Mouse (Mus musculus) hindbrain, embryonic 12.5 days (tissue): ENCODE measurements around the gene Ankdd1a. TPM values are rescaled to one million over a fixed set of nuclear protein-coding genes. Genes with fewer than 3 reads are reported as not detected.
A peak's percentile ranks its signal among the peaks of the same experiment; 100 is the strongest.

Source experiments
- ATAC-seq: fragments of 200-750 bp; cut with Nextera tagmentation; 2 replicates; pipeline ENCODE4 v1.8.0; 2017; ENCODE audit warnings: moderate TSS enrichment; ENCODE audit not compliant: low FRiP score
- H3K27ac ChIP-seq: fragments of 300-500 bp; sonication (generic); 2 replicates; pipeline ENCODE4 v1.5.1; 2016; ENCODE audit warnings: mild to moderate bottlenecking
- H3K27me3 ChIP-seq: fragments of 300-500 bp; sonication (generic); 2 replicates; pipeline ENCODE4 v1.6.1; 2016; ENCODE audit warnings: mild to moderate bottlenecking
- H3K36me3 ChIP-seq: fragments of 300-500 bp; sonication (generic); 2 replicates; pipeline ENCODE4 v1.6.1; 2016; ENCODE audit warnings: mild to moderate bottlenecking
- H3K4me1 ChIP-seq: fragments of 300-500 bp; sonication (generic); 2 replicates; pipeline ENCODE4 v1.6.1; 2016
- H3K4me2 ChIP-seq: fragments of 300-500 bp; sonication (generic); replicated peaks from 2 replicates; pipeline ENCODE4 v1.6.1; 2016; ENCODE audit warnings: mild to moderate bottlenecking
- H3K4me3 ChIP-seq: fragments of 300-500 bp; sonication (generic); 2 replicates; pipeline ENCODE4 v1.5.1; 2016; ENCODE audit warnings: mild to moderate bottlenecking
- H3K9ac ChIP-seq: fragments of 300-500 bp; sonication (generic); 2 replicates; pipeline ENCODE4 v1.6.1; 2016; ENCODE audit warnings: mild to moderate bottlenecking, moderate library complexity
- H3K9me3 ChIP-seq: fragments of 300-500 bp; sonication (generic); replicated peaks from 2 replicates; pipeline ENCODE4 v1.6.1; 2016; ENCODE audit warnings: mild to moderate bottlenecking
- WGBS: fragments of 180-500 bp; shearing (Covaris S2); methylation state at CpG from one replicate; pipeline ENCODE4 v1.1.7; 2016; 5-methylcytosine and 5-hydroxymethylcytosine counted together
- polyA plus RNA-seq: library from polyadenylated mRNA; unstranded; fragments of >200 nt; fragmentation: Nextera tagmentation; extraction: Ambion mirVana; gene quantifications from 2 replicates; pipeline ENCODE4 v1.2.1, GENCODE M21; 2016

Ankdd1a gene
- polyA plus RNA-seq, 1 experiment from 2014 or later, result not detected

DNA sequence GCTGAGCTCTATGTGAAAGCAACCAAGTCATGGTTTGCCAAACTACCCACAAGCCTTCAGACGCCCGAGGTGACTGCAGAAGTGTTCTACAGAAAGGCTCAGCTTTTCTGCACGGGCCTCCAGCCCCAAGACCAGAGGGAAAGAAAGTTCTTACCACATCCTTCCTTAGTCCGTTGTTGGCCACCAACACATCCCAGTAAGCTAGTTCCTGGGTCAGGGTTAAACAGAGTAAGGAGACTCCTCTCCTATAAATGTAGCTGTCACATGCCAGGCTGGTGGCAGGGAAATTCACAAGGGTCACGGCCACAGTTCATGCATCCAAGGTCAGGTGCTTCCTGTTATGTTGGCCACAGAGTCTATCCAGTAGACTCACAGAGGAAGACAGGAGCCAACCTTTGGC is 32.1 kb upstream of the Ankdd1a start:
- no peak overlapping the region for H3K4me3 ChIP-seq
- 93% methylated on average over 5 of the region's 5 CpGs for WGBS

GRCm38 (mm10) chr9:65551035-65551434 is 31.0 kb upstream of the Ankdd1a start:
- no peaks in the 10 kb centered on the region for H3K9me3 ChIP-seq
- H3K27me3 ChIP-seq, result no peaks in the 10 kb centered on the region
- no peak overlapping the region for H3K4me3 ChIP-seq
- peaks cover 49% of the 10 kb centered on the region for H3K4me1 ChIP-seq
- no peak for ATAC-seq
- whole genome bisulfite sequencing, result 41% methylated on average over 5 of the region's 5 CpGs
- no peak overlapping the region for H3K9ac ChIP-seq
- no peak overlapping the region for H3K4me2 ChIP-seq
- peaks cover 5% of the 10 kb centered on the region; the same call in 1 of the 2 replicates for H3K36me3 ChIP-seq
- peak overlapping the region; percentile 66 for H3K27ac ChIP-seq

More for the DNA sequence above, 32.1 kb upstream of the Ankdd1a start:
- Histone ChIP-seq H3K4me2 (no peak overlapping the region), H3K36me3 (peaks cover 13% of the 10 kb centered on the region; the same call in 1 of the 2 replicates), H3K4me1 (peaks cover 48% of the 10 kb centered on the region), H3K27ac (no peak overlapping the region), H3K27me3 (no peaks in the 10 kb centered on the region), H3K9me3 (no peaks in the 10 kb centered on the region), H3K9ac (no peak overlapping the region)
- ATAC-seq, result no peak

GRCm38 (mm10) chr9:65550079-65550831 is 30.3 kb upstream of the Ankdd1a start:
- H3K9me3 ChIP-seq, result no peaks in the 10 kb centered on the region
- H3K4me2 ChIP-seq, result no peak overlapping the region
- no peak for ATAC-seq
- H3K36me3 ChIP-seq, result no peaks in the 10 kb centered on the region
- peak overlapping the region; percentile 66 for H3K27ac ChIP-seq
- no peak overlapping the region for H3K9ac ChIP-seq
- WGBS, result 15% methylated on average over 7 of the region's 7 CpGs
- no peaks in the 10 kb centered on the region for H3K27me3 ChIP-seq
- H3K4me1 ChIP-seq, result peaks cover 47% of the 10 kb centered on the region
- no peak overlapping the region for H3K4me3 ChIP-seq

GRCm38 (mm10) chr9:65549643-65550042 is 29.6 kb upstream of the Ankdd1a start:
- Histone ChIP-seq H3K9me3 (no peaks in the 10 kb centered on the region), H3K9ac (no peak overlapping the region), H3K27me3 (no peaks in the 10 kb centered on the region), H3K36me3 (no peaks in the 10 kb centered on the region), H3K4me3 (no peak overlapping the region), H3K4me1 (peaks cover 41% of the 10 kb centered on the region), H3K27ac (no peak overlapping the region), H3K4me2 (no peak overlapping the region)
- no peak for ATAC-seq
- 89% methylated on average over 5 of the region's 5 CpGs for WGBS

GRCm38 (mm10) chr9:65549139-65549538 is 29.1 kb upstream of the Ankdd1a start:
- 75% methylated on average over 3 of the region's 3 CpGs for WGBS
- Histone ChIP-seq H3K9me3 (no peaks in the 10 kb centered on the region), H3K27ac (no peak overlapping the region)

GRCm38 (mm10) chr9:65548311-65548710 is 28.3 kb upstream of the Ankdd1a start:
- Histone ChIP-seq H3K4me1 (peaks cover 38% of the 10 kb centered on the region), H3K36me3 (no peaks in the 10 kb centered on the region), H3K27ac (peak overlapping the region; percentile 71), H3K4me2 (no peak overlapping the region), H3K4me3 (no peak overlapping the region), H3K27me3 (no peaks in the 10 kb centered on the region), H3K9me3 (no peaks in the 10 kb centered on the region), H3K9ac (0 out of 2 replicates have a peak overlapping the region, but pooled peaks have one; percentile 23)
- no peak for ATAC-seq
- WGBS, result 48% methylated on average over 8 of the region's 8 CpGs

More at GRCm38 (mm10) chr9:65549139-65549538, 29.1 kb upstream of the Ankdd1a start:
- no peak overlapping the region for H3K4me3 ChIP-seq
- ATAC-seq, result no peak
- H3K4me2 ChIP-seq, result no peak overlapping the region
- H3K27me3 ChIP-seq, result no peaks in the 10 kb centered on the region
- H3K36me3 ChIP-seq, result no peaks in the 10 kb centered on the region
- H3K4me1 ChIP-seq, result peaks cover 38% of the 10 kb centered on the region
- no peak overlapping the region for H3K9ac ChIP-seq

GRCm38 (mm10) chr9:65547844-65548243 is 27.9 kb upstream of the Ankdd1a start:
- H3K27me3 ChIP-seq, result no peaks in the 10 kb centered on the region
- H3K4me2 ChIP-seq, result no peak overlapping the region
- peak overlapping the region; percentile 23; the same call in 1 of the 2 replicates for H3K9ac ChIP-seq
- 66% methylated on average over 4 of the region's 4 CpGs for WGBS
- peaks cover 38% of the 10 kb centered on the region for H3K4me1 ChIP-seq
- H3K27ac ChIP-seq, result peak overlapping the region; percentile 71
- no peak overlapping the region for H3K4me3 ChIP-seq
- H3K36me3 ChIP-seq, result no peaks in the 10 kb centered on the region
- ATAC-seq, result no peak
- no peaks in the 10 kb centered on the region for H3K9me3 ChIP-seq

DNA sequence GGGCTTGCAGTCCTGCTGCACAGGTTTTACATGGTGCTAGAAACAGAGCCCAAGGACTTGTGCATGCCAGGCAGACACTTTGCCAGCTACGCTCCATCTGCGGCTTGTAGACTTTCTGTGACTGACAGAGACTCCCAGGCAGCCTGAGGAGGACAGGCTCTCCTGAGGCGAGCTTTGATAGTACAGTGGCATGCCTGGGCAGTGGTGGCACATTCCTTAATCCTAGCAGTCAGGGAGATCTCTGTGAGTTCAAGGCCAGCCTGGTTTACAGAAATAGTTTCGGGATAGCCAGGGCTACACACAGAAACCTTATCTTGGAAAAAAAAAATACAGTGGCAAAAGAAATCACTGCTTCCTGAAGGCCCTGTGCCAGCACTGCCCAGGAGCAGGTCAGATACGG is 27.1 kb upstream of the Ankdd1a start:
- Histone ChIP-seq H3K9me3 (no peaks in the 10 kb centered on the region), H3K4me2 (no peak overlapping the region), H3K27ac (no peak overlapping the region), H3K36me3 (no peaks in the 10 kb centered on the region), H3K9ac (no peak overlapping the region), H3K27me3 (no peaks in the 10 kb centered on the region), H3K4me1 (peaks cover 38% of the 10 kb centered on the region), H3K4me3 (no peak overlapping the region)
- ATAC-seq, result no peak
- WGBS, result 86% methylated on average over 5 of the region's 5 CpGs

DNA sequence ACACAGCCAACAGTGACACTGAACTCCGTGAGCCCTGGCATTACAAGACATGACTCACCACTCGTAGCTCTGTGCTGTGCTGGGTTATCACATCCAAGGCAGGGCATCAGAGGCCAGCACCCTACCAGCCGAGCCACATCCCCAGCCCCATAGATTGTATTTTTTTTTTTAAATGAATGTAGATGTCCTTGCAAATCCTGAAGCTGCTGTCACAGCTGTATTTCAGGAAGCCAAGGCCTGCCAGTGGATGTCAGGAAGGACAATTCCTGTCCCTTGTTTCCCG is 26.4 kb upstream of the Ankdd1a start:
- Histone ChIP-seq H3K9ac (no peak overlapping the region), H3K36me3 (no peaks in the 10 kb centered on the region), H3K4me1 (peaks cover 36% of the 10 kb centered on the region), H3K27ac (no peak overlapping the region), H3K27me3 (no peaks in the 10 kb centered on the region), H3K4me3 (no peak overlapping the region), H3K4me2 (no peak overlapping the region), H3K9me3 (no peaks in the 10 kb centered on the region)
- 61% methylated on average over 4 of the region's 4 CpGs for WGBS
- no peak for ATAC-seq

DNA sequence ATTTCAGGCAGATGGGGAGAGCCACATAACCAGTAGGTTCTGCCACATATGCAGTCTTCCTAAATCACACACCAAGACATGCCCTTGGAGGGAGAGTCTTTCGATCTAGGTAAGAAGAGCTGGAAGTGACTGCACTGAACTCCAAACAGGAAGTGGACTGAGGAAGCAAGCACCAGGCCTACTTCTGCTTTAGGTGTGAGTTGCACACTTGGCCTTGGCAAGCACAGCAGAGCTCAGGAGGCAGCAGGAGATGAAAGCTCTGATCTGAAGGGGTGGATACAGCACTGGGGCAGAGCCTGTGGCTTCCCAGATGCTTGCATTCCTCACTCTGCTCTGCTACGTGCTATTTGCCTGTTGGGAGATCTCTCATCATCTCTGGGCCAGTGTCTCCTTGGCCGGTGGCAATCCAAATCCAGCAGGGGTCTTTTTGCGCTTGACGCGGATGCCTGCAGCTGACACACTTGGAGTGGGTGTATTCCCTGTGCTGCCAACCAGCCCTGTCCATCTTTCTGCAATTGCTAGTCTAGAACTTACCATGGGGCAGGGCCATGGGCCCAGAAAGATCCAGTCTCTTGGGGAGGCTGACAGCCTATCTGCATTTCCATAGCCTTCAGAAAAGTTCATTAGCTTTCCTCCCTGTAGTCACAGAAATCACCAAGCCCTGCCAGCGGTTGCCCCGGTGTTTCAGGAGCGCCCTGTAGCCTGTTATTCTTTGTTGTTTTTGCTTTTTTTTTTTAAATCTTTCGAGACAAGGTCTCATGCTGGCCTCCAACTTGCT is 25.8 kb upstream of the Ankdd1a start:
- no peaks in the 10 kb centered on the region for H3K27me3 ChIP-seq
- H3K4me2 ChIP-seq, result no peak overlapping the region
- H3K9ac ChIP-seq, result no peak overlapping the region
- WGBS, result 56% methylated on average over 10 of the region's 10 CpGs
- peaks cover 31% of the 10 kb centered on the region for H3K4me1 ChIP-seq
- no peak overlapping the region for H3K4me3 ChIP-seq
- no peak for ATAC-seq
- no peaks in the 10 kb centered on the region for H3K36me3 ChIP-seq
- 0 out of 2 replicates have a peak overlapping the region, but pooled peaks have one; percentile 0 for H3K27ac ChIP-seq
- no peaks in the 10 kb centered on the region for H3K9me3 ChIP-seq

DNA sequence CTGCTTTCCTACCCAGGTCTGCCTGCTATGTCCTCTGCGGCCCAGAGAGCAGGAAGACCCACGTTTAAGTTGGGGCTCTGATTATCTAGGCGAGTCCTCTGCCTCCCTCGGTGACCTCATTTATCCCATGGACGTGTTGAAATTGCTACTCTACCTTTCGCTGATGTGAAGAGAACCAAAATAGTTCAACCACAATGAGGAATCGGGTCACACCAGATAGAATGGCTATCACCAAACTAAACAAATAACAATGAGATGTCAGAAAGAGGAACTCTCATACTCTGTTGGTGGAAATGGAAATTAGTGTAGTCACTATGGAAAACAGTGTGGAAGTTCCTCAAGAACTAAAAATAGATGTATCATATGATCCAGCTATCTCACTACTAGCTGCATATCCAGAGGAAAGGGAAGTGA is 22.1 kb upstream of the Ankdd1a start:
- no peak overlapping the region for H3K9ac ChIP-seq
- H3K27me3 ChIP-seq, result no peaks in the 10 kb centered on the region
- H3K27ac ChIP-seq, result no peak overlapping the region
- H3K4me2 ChIP-seq, result no peak overlapping the region
- no peak overlapping the region for H3K4me3 ChIP-seq
- no peaks in the 10 kb centered on the region for H3K36me3 ChIP-seq
- no peaks in the 10 kb centered on the region for H3K9me3 ChIP-seq
- ATAC-seq, result no peak
- 0 out of 2 replicates have a peak, but pooled peaks cover 5% of the 10 kb centered on the region for H3K4me1 ChIP-seq
- WGBS, result 84% methylated on average over 7 of the region's 7 CpGs

GRCm38 (mm10) chr9:65541126-65542068 is 21.4 kb upstream of the Ankdd1a start:
- 0 out of 2 replicates have a peak, but pooled peaks cover 5% of the 10 kb centered on the region for H3K4me1 ChIP-seq
- no peaks in the 10 kb centered on the region for H3K27me3 ChIP-seq
- H3K4me3 ChIP-seq, result no peak overlapping the region
- no peaks in the 10 kb centered on the region for H3K9me3 ChIP-seq
- H3K27ac ChIP-seq, result no peak overlapping the region
- no peak overlapping the region for H3K9ac ChIP-seq
- no peaks in the 10 kb centered on the region for H3K36me3 ChIP-seq
- WGBS, result 72% methylated on average over 13 of the region's 13 CpGs
- H3K4me2 ChIP-seq, result no peak overlapping the region
- ATAC-seq, result no peak
